Mouse (Mus musculus) forebrain, embryonic 13.5 days (tissue): ENCODE measurements at regions not wholly inside any gene's neighbourhood (a gene's known extent, or its start where the extent isn't known, plus 50 kb on each side); places are given as distances from the start of the nearest gene placed in this dataset.

ENCODE experiments used
- ATAC-seq: fragments of 200-750 bp; cut with Nextera tagmentation; 2 replicates; pipeline ENCODE4 v1.8.0; 2017
- H3K27ac ChIP-seq: fragments of 300-500 bp; sonication (generic); 2 replicates; pipeline ENCODE4 v1.5.1; 2015; ENCODE audit warnings: inconsistent platforms, mild to moderate bottlenecking, moderate library complexity
- H3K27me3 ChIP-seq: fragments of 300-500 bp; sonication (generic); 2 replicates; pipeline ENCODE4 v1.6.1; 2015; ENCODE audit warnings: mild to moderate bottlenecking, inconsistent platforms
- H3K36me3 ChIP-seq: fragments of 300-500 bp; sonication (generic); 2 replicates; pipeline ENCODE4 v1.6.1; 2015; ENCODE audit warnings: mild to moderate bottlenecking, inconsistent platforms; ENCODE audit not compliant: poor library complexity, severe bottlenecking
- H3K4me1 ChIP-seq: fragments of 300-500 bp; sonication (generic); 2 replicates; pipeline ENCODE4 v1.6.1; 2015; ENCODE audit warnings: inconsistent platforms
- H3K4me2 ChIP-seq: fragments of 300-500 bp; sonication (generic); 2 replicates; pipeline ENCODE4 v1.6.1; 2015; ENCODE audit warnings: inconsistent platforms, mild to moderate bottlenecking, moderate library complexity
- H3K4me3 ChIP-seq: fragments of 300-500 bp; sonication (generic); 2 replicates; pipeline ENCODE4 v1.5.1; 2015; ENCODE audit warnings: mild to moderate bottlenecking, inconsistent platforms
- H3K9ac ChIP-seq: fragments of 300-500 bp; sonication (generic); 2 replicates; pipeline ENCODE4 v1.6.1; 2015; ENCODE audit warnings: mild to moderate bottlenecking, inconsistent platforms
- H3K9me3 ChIP-seq: fragments of 300-500 bp; sonication (generic); replicated peaks from 2 replicates; pipeline ENCODE4 v1.6.1; 2016; ENCODE audit warnings: inconsistent platforms
- WGBS: fragments of 180-500 bp; shearing (Covaris S2); methylation state at CpG from one replicate; pipeline ENCODE4 v1.1.7; 2015; 5-methylcytosine and 5-hydroxymethylcytosine counted together

- H3K9ac ChIP-seq: no peak overlapping the region
- no peak for ATAC-seq
- no peak overlapping the region for H3K4me3 ChIP-seq
- H3K27me3 ChIP-seq: no peaks in the 10 kb centered on the region
- no peaks in the 10 kb centered on the region for H3K9me3 ChIP-seq
- WGBS: 84% methylated on average over 8 of the region's 8 CpGs
- no peak overlapping the region for H3K4me2 ChIP-seq
- H3K4me1 ChIP-seq: no peaks in the 10 kb centered on the region
- H3K27ac ChIP-seq: no peak overlapping the region
- H3K36me3 ChIP-seq: no peaks in the 10 kb centered on the region
Measured at GRCm38 (mm10) chr17:88369971-88370370, 70.5 kb upstream of the Foxn2 start.

DNA sequence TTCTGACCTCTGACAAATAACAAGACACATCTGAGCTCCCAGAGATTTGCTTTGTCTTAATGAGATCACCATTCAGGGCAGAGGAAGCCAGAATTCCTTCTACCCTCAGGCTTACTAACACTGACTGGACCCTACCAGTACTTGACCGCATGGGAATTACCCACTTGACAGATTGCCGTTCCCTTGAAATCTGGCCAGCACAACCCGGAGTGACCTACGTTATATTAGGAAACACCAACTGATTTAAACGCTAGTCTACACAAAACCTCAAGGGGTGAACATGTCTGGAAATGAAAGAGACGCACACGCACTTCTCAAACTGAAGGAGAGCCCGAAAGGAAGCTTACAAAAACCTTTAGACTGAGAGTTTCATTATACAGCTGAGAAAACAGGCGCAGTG lies 69.8 kb upstream of the Foxn2 start:
- 84% methylated on average over 9 of the region's 9 CpGs for WGBS
- ATAC-seq: no peak
- no peaks in the 10 kb centered on the region for H3K36me3 ChIP-seq

GRCm38 (mm10) chr17:88378505-88378904 lies 62.0 kb upstream of the Foxn2 start:
- H3K4me3 ChIP-seq: no peak overlapping the region
- no peak for ATAC-seq
- H3K27ac ChIP-seq: no peak overlapping the region
- H3K4me1 ChIP-seq: no peaks in the 10 kb centered on the region
- H3K27me3 ChIP-seq: no peaks in the 10 kb centered on the region
- H3K9me3 ChIP-seq: no peaks in the 10 kb centered on the region; the same call in 1 of the 2 replicates
- WGBS: 90% methylated on average over 5 of the region's 5 CpGs
- no peak overlapping the region for H3K4me2 ChIP-seq
- H3K36me3 ChIP-seq: no peaks in the 10 kb centered on the region
- no peak overlapping the region for H3K9ac ChIP-seq

More for the DNA sequence above, 69.8 kb upstream of the Foxn2 start:
- Histone ChIP-seq H3K27me3 (no peaks in the 10 kb centered on the region), H3K9me3 (no peaks in the 10 kb centered on the region), H3K4me1 (no peaks in the 10 kb centered on the region), H3K27ac (no peak overlapping the region), H3K4me2 (no peak overlapping the region), H3K4me3 (no peak overlapping the region), H3K9ac (no peak overlapping the region)

DNA sequence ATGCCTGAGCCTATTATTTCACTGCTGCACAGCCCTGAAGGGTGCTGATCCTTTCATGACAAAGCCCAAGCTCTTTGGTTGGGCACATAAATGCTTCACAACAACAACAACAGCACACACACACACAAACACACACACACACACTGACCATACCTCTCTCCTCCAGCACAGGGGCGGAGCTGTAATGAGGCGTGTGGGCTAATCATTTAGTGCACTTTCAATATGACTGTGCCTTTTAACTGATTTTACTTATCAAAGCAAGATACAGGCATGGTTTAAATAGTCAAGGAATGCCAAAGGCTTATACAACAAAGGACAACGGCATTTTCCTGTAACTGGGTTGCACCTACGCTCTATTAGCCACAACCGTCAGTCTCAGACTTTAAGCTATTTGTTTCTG lies 61.1 kb upstream of the Foxn2 start:
- no peaks in the 10 kb centered on the region; the same call in 1 of the 2 replicates for H3K9me3 ChIP-seq
- H3K9ac ChIP-seq: no peak overlapping the region
- H3K4me1 ChIP-seq: no peaks in the 10 kb centered on the region
- H3K36me3 ChIP-seq: no peaks in the 10 kb centered on the region
- H3K4me3 ChIP-seq: no peak overlapping the region
- no peaks in the 10 kb centered on the region for H3K27me3 ChIP-seq
- no peak for ATAC-seq
- whole genome bisulfite sequencing: 94% methylated on average over 5 of the region's 5 CpGs
- H3K27ac ChIP-seq: no peak overlapping the region
- no peak overlapping the region for H3K4me2 ChIP-seq

- Histone ChIP-seq H3K36me3 (no peaks in the 10 kb centered on the region), H3K4me1 (no peaks in the 10 kb centered on the region), H3K4me2 (no peak overlapping the region), H3K9ac (no peak overlapping the region), H3K27ac (no peak overlapping the region), H3K27me3 (no peaks in the 10 kb centered on the region), H3K4me3 (no peak overlapping the region), H3K9me3 (no peaks in the 10 kb centered on the region; the same call in 1 of the 2 replicates)
- ATAC-seq: no peak
- WGBS: 65% methylated on average over 9 of the region's 9 CpGs
Measured at GRCm38 (mm10) chr17:88381106-88381505, 59.4 kb upstream of the Foxn2 start.

GRCm38 (mm10) chr17:88383447-88383846 lies 57.1 kb upstream of the Foxn2 start:
- no peak for ATAC-seq
- no peaks in the 10 kb centered on the region for H3K36me3 ChIP-seq

DNA sequence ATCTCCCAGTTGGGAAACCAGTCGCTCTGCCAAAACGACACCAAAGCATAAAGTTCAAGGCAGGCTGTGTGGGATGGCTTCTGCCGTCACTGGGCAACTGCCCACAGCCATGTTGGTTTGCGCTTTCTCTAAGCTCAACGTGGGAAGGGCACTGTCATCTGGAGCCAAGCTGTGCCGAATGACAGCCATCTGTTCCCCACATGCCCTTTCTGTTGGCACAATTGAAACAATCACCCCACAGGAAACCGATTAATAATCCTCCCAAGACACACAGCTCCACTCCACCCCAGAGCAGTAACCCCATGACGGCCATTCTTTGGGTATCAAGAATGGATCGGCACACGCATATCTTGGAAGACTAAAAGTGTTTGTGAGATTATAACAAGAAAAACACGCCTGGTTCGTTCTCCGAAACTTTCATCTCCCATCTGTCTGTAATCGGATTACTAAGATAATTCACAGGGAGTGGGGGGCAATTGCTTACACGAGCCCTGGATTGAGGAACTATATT lies 52.0 kb upstream of the Foxn2 start:
- ATAC-seq: peak; percentile 53; the same call in 1 of the 2 replicates
- Histone ChIP-seq H3K27ac (no peak overlapping the region), H3K36me3 (no peaks in the 10 kb centered on the region), H3K4me2 (no peak overlapping the region), H3K4me3 (no peak overlapping the region), H3K27me3 (0 out of 2 replicates have a peak, but pooled peaks cover 5% of the 10 kb centered on the region), H3K9me3 (no peaks in the 10 kb centered on the region), H3K9ac (no peak overlapping the region), H3K4me1 (no peaks in the 10 kb centered on the region)
- WGBS: 56% methylated on average over 15 of the region's 15 CpGs

More at GRCm38 (mm10) chr17:88383447-88383846, 57.1 kb upstream of the Foxn2 start:
- no peaks in the 10 kb centered on the region for H3K9me3 ChIP-seq
- no peak overlapping the region for H3K4me2 ChIP-seq
- H3K9ac ChIP-seq: no peak overlapping the region
- H3K27me3 ChIP-seq: 0 out of 2 replicates have a peak, but pooled peaks cover 5% of the 10 kb centered on the region
- no peaks in the 10 kb centered on the region for H3K4me1 ChIP-seq
- no peak overlapping the region for H3K4me3 ChIP-seq
- no peak overlapping the region for H3K27ac ChIP-seq
- WGBS: 79% methylated on average over 4 of the region's 4 CpGs

- WGBS: 82% methylated on average over 14 of the region's 14 CpGs
- Histone ChIP-seq H3K4me3 (no peak overlapping the region), H3K4me2 (no peak overlapping the region), H3K4me1 (no peaks in the 10 kb centered on the region), H3K27ac (no peak overlapping the region), H3K36me3 (no peaks in the 10 kb centered on the region), H3K27me3 (0 out of 2 replicates have a peak, but pooled peaks cover 5% of the 10 kb centered on the region), H3K9ac (no peak overlapping the region), H3K9me3 (no peaks in the 10 kb centered on the region)
- no peak for ATAC-seq
Measured at GRCm38 (mm10) chr17:88389668-88390461, 50.6 kb upstream of the Foxn2 start.
